Mouse (Mus musculus): Measurements from ENCODE around the gene Slc35b3.

- TF ChIP-seq CTCF (IDR thresholded peaks at IDR 0.05; ENCODE audit: low read depth) (no peak), EP300 (IDR thresholded peaks at IDR 0.05; ENCODE audit: low read depth) (peak; percentile 42; the same call in 1 of the 2 replicates)
These were observed 2.6 kb downstream of the Slc35b3 start for GRCm38 (mm10) chr13:38958037-38958436.

Measured in liver, postnatal 0 days (tissue).